Mouse (Mus musculus): ENCODE measurements at regions not wholly inside any gene's neighbourhood (a gene's known extent, or its start where the extent isn't known, plus 50 kb on each side); places are given as distances from the start of the nearest gene placed in this dataset.

- WGBS = 55% methylated on average over 4 of the region's 4 CpGs
- Histone ChIP-seq H3K27me3 (replicated peaks; ENCODE audit: control insufficient read depth, insufficient read depth, low read length) (no peaks in the 10 kb centered on the region), H3K36me3 (ENCODE audit: control insufficient read depth, insufficient read depth, low read length) (no peaks in the 10 kb centered on the region), H3K4me3 (ENCODE audit: insufficient read depth, low read depth, low read length) (no peak overlapping the region), H3K4me1 (ENCODE audit: control insufficient read depth, insufficient read depth, low read length) (no peaks in the 10 kb centered on the region), H3K27ac (ENCODE audit: insufficient read depth, low read depth, low read length) (no peak overlapping the region)
- no peak for DNase-seq
- TF ChIP-seq CTCF (conservative IDR thresholded peaks at IDR 0.05; ENCODE audit: insufficient read depth, insufficient read length, low read depth, low read length) = no peak
- no peak for TF ChIP-seq POLR2A (IDR thresholded peaks at IDR 0.05; ENCODE audit: low read depth, low read length)
These were observed 137.5 kb upstream of the Synpr start for GRCm38 (mm10) chr14:13146959-13147535.

- TF ChIP-seq POLR2A (IDR thresholded peaks at IDR 0.05; ENCODE audit: low read depth, low read length) = no peak
- no peak for TF ChIP-seq CTCF (conservative IDR thresholded peaks at IDR 0.05; ENCODE audit: insufficient read depth, insufficient read length, low read depth, low read length)
- 84% methylated on average over 1 of the region's 1 CpGs for WGBS
- DNase-seq = no peak
These were observed 135.0 kb upstream of the Synpr start for GRCm38 (mm10) chr14:13149617-13150016.

GRCm38 (mm10) chr14:13151672-13152071 lies 132.9 kb upstream of the Synpr start:
- Histone ChIP-seq H3K27ac (ENCODE audit: insufficient read depth, low read depth, low read length) (no peak overlapping the region), H3K4me1 (ENCODE audit: control insufficient read depth, insufficient read depth, low read length) (no peaks in the 10 kb centered on the region), H3K36me3 (ENCODE audit: control insufficient read depth, insufficient read depth, low read length) (no peaks in the 10 kb centered on the region), H3K4me3 (ENCODE audit: insufficient read depth, low read depth, low read length) (no peak overlapping the region), H3K27me3 (replicated peaks; ENCODE audit: control insufficient read depth, insufficient read depth, low read length) (no peaks in the 10 kb centered on the region)
- WGBS = 82% methylated on average over 1 of the region's 1 CpGs
- DNase-seq = no peak
- no peak for TF ChIP-seq POLR2A (IDR thresholded peaks at IDR 0.05; ENCODE audit: low read depth, low read length)
- TF ChIP-seq CTCF (conservative IDR thresholded peaks at IDR 0.05; ENCODE audit: insufficient read depth, insufficient read length, low read depth, low read length) = no peak

More at GRCm38 (mm10) chr14:13149617-13150016, 135.0 kb upstream of the Synpr start:
- Histone ChIP-seq H3K27ac (ENCODE audit: insufficient read depth, low read depth, low read length) (no peak overlapping the region), H3K27me3 (replicated peaks; ENCODE audit: control insufficient read depth, insufficient read depth, low read length) (no peaks in the 10 kb centered on the region), H3K4me3 (ENCODE audit: insufficient read depth, low read depth, low read length) (no peak overlapping the region), H3K36me3 (ENCODE audit: control insufficient read depth, insufficient read depth, low read length) (no peaks in the 10 kb centered on the region), H3K4me1 (ENCODE audit: control insufficient read depth, insufficient read depth, low read length) (no peaks in the 10 kb centered on the region)

- 24% methylated on average over 3 of the region's 3 CpGs for WGBS
- H3K4me1 ChIP-seq (ENCODE audit: control insufficient read depth, insufficient read depth, low read length) = no peaks in the 10 kb centered on the region
- DNase-seq = no peak
- H3K27me3 ChIP-seq (replicated peaks; ENCODE audit: control insufficient read depth, insufficient read depth, low read length) = no peaks in the 10 kb centered on the region
- TF ChIP-seq POLR2A (IDR thresholded peaks at IDR 0.05; ENCODE audit: low read depth, low read length) (no peak), CTCF (conservative IDR thresholded peaks at IDR 0.05; ENCODE audit: insufficient read depth, insufficient read length, low read depth, low read length) (no peak)
- H3K4me3 ChIP-seq (ENCODE audit: insufficient read depth, low read depth, low read length) = no peak overlapping the region
- H3K36me3 ChIP-seq (ENCODE audit: control insufficient read depth, insufficient read depth, low read length) = no peaks in the 10 kb centered on the region
- no peak overlapping the region for H3K27ac ChIP-seq (ENCODE audit: insufficient read depth, low read depth, low read length)
These were observed 108.4 kb upstream of the Synpr start for GRCm38 (mm10) chr14:13176149-13176548.

- H3K4me1 ChIP-seq (ENCODE audit: control insufficient read depth, insufficient read depth, low read length) = no peaks in the 10 kb centered on the region
- no peak overlapping the region for H3K27ac ChIP-seq (ENCODE audit: insufficient read depth, low read depth, low read length)
- WGBS = 92% methylated on average over 1 of the region's 1 CpGs
- TF ChIP-seq POLR2A (IDR thresholded peaks at IDR 0.05; ENCODE audit: low read depth, low read length) (no peak), CTCF (conservative IDR thresholded peaks at IDR 0.05; ENCODE audit: insufficient read depth, insufficient read length, low read depth, low read length) (no peak)
- DNase-seq = no peak
- H3K4me3 ChIP-seq (ENCODE audit: insufficient read depth, low read depth, low read length) = no peak overlapping the region
- H3K36me3 ChIP-seq (ENCODE audit: control insufficient read depth, insufficient read depth, low read length) = no peaks in the 10 kb centered on the region
- no peaks in the 10 kb centered on the region for H3K27me3 ChIP-seq (replicated peaks; ENCODE audit: control insufficient read depth, insufficient read depth, low read length)
These were observed 106.7 kb upstream of the Synpr start for GRCm38 (mm10) chr14:13177906-13178305.

- Histone ChIP-seq H3K4me1 (ENCODE audit: control insufficient read depth, insufficient read depth, low read length) (no peaks in the 10 kb centered on the region), H3K27me3 (replicated peaks; ENCODE audit: control insufficient read depth, insufficient read depth, low read length) (no peaks in the 10 kb centered on the region)
- 62% methylated on average over 1 of the region's 1 CpGs for WGBS
These were observed 93.8 kb upstream of the Synpr start for GRCm38 (mm10) chr14:13190801-13191200.

GRCm38 (mm10) chr14:13192746-13193145 lies 91.8 kb upstream of the Synpr start:
- H3K27ac ChIP-seq (ENCODE audit: insufficient read depth, low read depth, low read length) = no peak overlapping the region
- H3K27me3 ChIP-seq (replicated peaks; ENCODE audit: control insufficient read depth, insufficient read depth, low read length) = no peaks in the 10 kb centered on the region
- no peak for DNase-seq
- H3K36me3 ChIP-seq (ENCODE audit: control insufficient read depth, insufficient read depth, low read length) = no peaks in the 10 kb centered on the region
- 54% methylated on average over 1 of the region's 1 CpGs for WGBS
- no peak for TF ChIP-seq POLR2A (IDR thresholded peaks at IDR 0.05; ENCODE audit: low read depth, low read length)
- no peak for TF ChIP-seq CTCF (conservative IDR thresholded peaks at IDR 0.05; ENCODE audit: insufficient read depth, insufficient read length, low read depth, low read length)
- H3K4me1 ChIP-seq (ENCODE audit: control insufficient read depth, insufficient read depth, low read length) = no peaks in the 10 kb centered on the region
- no peak overlapping the region for H3K4me3 ChIP-seq (ENCODE audit: insufficient read depth, low read depth, low read length)

More at GRCm38 (mm10) chr14:13190801-13191200, 93.8 kb upstream of the Synpr start:
- TF ChIP-seq POLR2A (IDR thresholded peaks at IDR 0.05; ENCODE audit: low read depth, low read length) = no peak
- TF ChIP-seq CTCF (conservative IDR thresholded peaks at IDR 0.05; ENCODE audit: insufficient read depth, insufficient read length, low read depth, low read length) = no peak
- no peaks in the 10 kb centered on the region for H3K36me3 ChIP-seq (ENCODE audit: control insufficient read depth, insufficient read depth, low read length)
- no peak overlapping the region for H3K4me3 ChIP-seq (ENCODE audit: insufficient read depth, low read depth, low read length)
- no peak for DNase-seq
- no peak overlapping the region for H3K27ac ChIP-seq (ENCODE audit: insufficient read depth, low read depth, low read length)
